Mouse (Mus musculus) embryonic facial prominence, embryonic 15.5 days (tissue): Measurements from ENCODE around the gene Taf6l. TPM values are rescaled to one million over a fixed set of nuclear protein-coding genes. Genes with fewer than 3 reads are reported as not detected.

Experiments used
- ATAC-seq: fragments of 200-750 bp; cut with Nextera tagmentation; 2 replicates; pipeline ENCODE4 v1.8.0; 2017; ENCODE audit warnings: low read depth, moderate TSS enrichment; ENCODE audit not compliant: insufficient number of reproducible peaks, low FRiP score, low TSS enrichment
- H3K27ac ChIP-seq: fragments of 300-500 bp; sonication (generic); replicated peaks from 2 replicates; pipeline ENCODE4 v1.5.1; 2015; ENCODE audit warnings: mild to moderate bottlenecking, inconsistent platforms
- H3K27me3 ChIP-seq: fragments of 300-500 bp; sonication (generic); 2 replicates; pipeline ENCODE4 v1.6.1; 2015; ENCODE audit warnings: inconsistent platforms
- H3K36me3 ChIP-seq: fragments of 300-500 bp; sonication (generic); 2 replicates; pipeline ENCODE4 v1.6.1; 2015; ENCODE audit warnings: mild to moderate bottlenecking, inconsistent platforms
- H3K4me1 ChIP-seq: fragments of 300-500 bp; sonication (generic); 2 replicates; pipeline ENCODE4 v1.6.1; 2015; ENCODE audit warnings: inconsistent platforms
- H3K4me2 ChIP-seq: fragments of 300-500 bp; sonication (generic); replicated peaks from 2 replicates; pipeline ENCODE4 v1.6.1; 2015; ENCODE audit warnings: mild to moderate bottlenecking, inconsistent platforms
- H3K4me3 ChIP-seq: fragments of 300-500 bp; sonication (generic); replicated peaks from 2 replicates; pipeline ENCODE4 v1.5.1; 2015; ENCODE audit warnings: mild to moderate bottlenecking, inconsistent platforms
- H3K9ac ChIP-seq: fragments of 300-500 bp; sonication (generic); 2 replicates; pipeline ENCODE4 v1.6.1; 2015; ENCODE audit warnings: inconsistent platforms
- H3K9me3 ChIP-seq: fragments of 300-500 bp; sonication (generic); replicated peaks from 2 replicates; pipeline ENCODE4 v1.6.1; 2016; ENCODE audit warnings: inconsistent platforms
- WGBS: fragments of 180-500 bp; shearing (Covaris S2); methylation state at CpG from one replicate; pipeline ENCODE4 v1.1.7; 2015; 5-methylcytosine and 5-hydroxymethylcytosine counted together
- polyA plus RNA-seq: library from polyadenylated mRNA; unstranded; fragments of >200 nt; fragmentation: Nextera tagmentation; extraction: Ambion mirVana; gene quantifications from 2 replicates; pipeline ENCODE4 v1.2.1, GENCODE M21; 2015

Gene Taf6l
- polyA plus RNA-seq, result 27.3 and 30.0 TPM in 2 replicates

- H3K27ac ChIP-seq, result peak within 1 kb of the TSS; percentile 90
- H3K4me1 ChIP-seq, result peaks cover 10% of the 10 kb centered on the region
- under 1% methylated on average over 32 of the region's 32 CpGs for WGBS
- no peaks in the 10 kb centered on the region for H3K27me3 ChIP-seq
- H3K9me3 ChIP-seq, result no peaks in the 10 kb centered on the region
- peak; percentile 98 for ATAC-seq
- peak within 1 kb of the TSS; percentile 81 for H3K4me3 ChIP-seq
- peak within 1 kb of the TSS; percentile 72 for H3K4me2 ChIP-seq
- peaks cover 34% of the 10 kb centered on the region for H3K36me3 ChIP-seq
- peak within 1 kb of the TSS; percentile 65 for H3K9ac ChIP-seq
Measured at GRCm38 (mm10) chr19:8786008-8786781, at the start of gene Taf6l. TSS of gene Taf6l (minus strand) at chr19:8786417.

- no peak for ATAC-seq
- no peak overlapping the region for H3K4me2 ChIP-seq
- peaks cover 76% of the 10 kb centered on the region for H3K36me3 ChIP-seq
- H3K27me3 ChIP-seq, result no peaks in the 10 kb centered on the region
- H3K9ac ChIP-seq, result no peak overlapping the region
- WGBS, result 83% methylated on average over 4 of the region's 4 CpGs
- peaks cover 3% of the 10 kb centered on the region for H3K4me1 ChIP-seq
- no peak overlapping the region for H3K27ac ChIP-seq
- no peaks in the 10 kb centered on the region for H3K9me3 ChIP-seq
- H3K4me3 ChIP-seq, result no peak overlapping the region
Measured at GRCm38 (mm10) chr19:8832971-8833370, 46.8 kb upstream of the Taf6l start.

GRCm38 (mm10) chr19:8831262-8831661 lies 45.0 kb upstream of the Taf6l start:
- H3K27me3 ChIP-seq, result no peaks in the 10 kb centered on the region
- H3K4me1 ChIP-seq, result 0 out of 2 replicates have a peak, but pooled peaks cover 3% of the 10 kb centered on the region
- H3K4me2 ChIP-seq, result no peak overlapping the region
- no peaks in the 10 kb centered on the region for H3K9me3 ChIP-seq
- peaks cover 93% of the 10 kb centered on the region for H3K36me3 ChIP-seq
- H3K27ac ChIP-seq, result no peak overlapping the region
- no peak overlapping the region for H3K4me3 ChIP-seq
- H3K9ac ChIP-seq, result no peak overlapping the region
- 77% methylated on average over 11 of the region's 11 CpGs for WGBS
- no peak for ATAC-seq

GRCm38 (mm10) chr19:8830664-8831063 lies 44.4 kb upstream of the Taf6l start:
- H3K4me1 ChIP-seq, result 0 out of 2 replicates have a peak, but pooled peaks cover 3% of the 10 kb centered on the region
- 91% methylated on average over 8 of the region's 8 CpGs for WGBS
- H3K27me3 ChIP-seq, result no peaks in the 10 kb centered on the region
- no peaks in the 10 kb centered on the region for H3K9me3 ChIP-seq
- H3K9ac ChIP-seq, result no peak overlapping the region
- no peak overlapping the region for H3K4me3 ChIP-seq
- no peak overlapping the region for H3K4me2 ChIP-seq
- ATAC-seq, result no peak; the same call in 1 of the 2 replicates
- no peak overlapping the region for H3K27ac ChIP-seq
- peaks cover 98% of the 10 kb centered on the region for H3K36me3 ChIP-seq

GRCm38 (mm10) chr19:8829660-8830059 lies 43.4 kb upstream of the Taf6l start, which contains the start of gene AC129217.1:
TSS of gene AC129217.1 (plus strand) at chr19:8829773.
- Histone ChIP-seq H3K27ac (no peak within 1 kb of the TSS), H3K4me2 (no peak within 1 kb of the TSS), H3K36me3 (peaks cover 97% of the 10 kb centered on the region), H3K9me3 (no peaks in the 10 kb centered on the region), H3K4me1 (0 out of 2 replicates have a peak, but pooled peaks cover 3% of the 10 kb centered on the region), H3K4me3 (no peak within 1 kb of the TSS), H3K9ac (no peak within 1 kb of the TSS), H3K27me3 (no peaks in the 10 kb centered on the region)
- WGBS, result 86% methylated on average over 8 of the region's 8 CpGs
- ATAC-seq, result no peak

GRCm38 (mm10) chr19:8822696-8823095 lies 36.5 kb upstream of the Taf6l start:
- Histone ChIP-seq H3K4me2 (peak overlapping the region; percentile 73), H3K27me3 (no peaks in the 10 kb centered on the region), H3K9ac (no peak overlapping the region), H3K4me1 (peaks cover 25% of the 10 kb centered on the region), H3K36me3 (peaks cover 49% of the 10 kb centered on the region), H3K4me3 (peak overlapping the region; percentile 99), H3K27ac (no peak overlapping the region), H3K9me3 (no peaks in the 10 kb centered on the region)
- 69% methylated on average over 8 of the region's 8 CpGs for WGBS
- no peak for ATAC-seq

GRCm38 (mm10) chr19:8821146-8821545 lies 34.9 kb upstream of the Taf6l start:
- 1% methylated on average over 7 of the region's 7 CpGs for WGBS
- H3K36me3 ChIP-seq, result peaks cover 42% of the 10 kb centered on the region
- H3K9me3 ChIP-seq, result no peaks in the 10 kb centered on the region
- ATAC-seq, result no peak
- peak overlapping the region; percentile 95 for H3K9ac ChIP-seq
- H3K27ac ChIP-seq, result 0 out of 2 replicates have a peak overlapping the region, but pooled peaks have one; percentile 100
- no peaks in the 10 kb centered on the region for H3K27me3 ChIP-seq
- H3K4me3 ChIP-seq, result peak overlapping the region; percentile 99
- peaks cover 36% of the 10 kb centered on the region for H3K4me1 ChIP-seq
- H3K4me2 ChIP-seq, result peak overlapping the region; percentile 73

GRCm38 (mm10) chr19:8820424-8820956 lies 34.3 kb upstream of the Taf6l start:
- Histone ChIP-seq H3K27ac (peak overlapping the region; percentile 100), H3K4me2 (peak overlapping the region; percentile 73), H3K4me3 (peak overlapping the region; percentile 99), H3K27me3 (no peaks in the 10 kb centered on the region), H3K36me3 (peaks cover 42% of the 10 kb centered on the region), H3K9me3 (no peaks in the 10 kb centered on the region), H3K4me1 (peaks cover 41% of the 10 kb centered on the region), H3K9ac (peak overlapping the region; percentile 95)
- under 1% methylated on average over 48 of the region's 48 CpGs for WGBS
- 0 out of 2 replicates have a peak, but pooled peaks have one; percentile 1 for ATAC-seq

GRCm38 (mm10) chr19:8819596-8820423 lies 33.6 kb upstream of the Taf6l start, which contains the start of gene Hnrnpul2:
TSS of gene Hnrnpul2 (plus strand) at chr19:8820010.
- Histone ChIP-seq H3K4me2 (peak within 1 kb of the TSS; percentile 90), H3K27ac (peak within 1 kb of the TSS; percentile 100), H3K9ac (peak within 1 kb of the TSS; percentile 95), H3K36me3 (peaks cover 42% of the 10 kb centered on the region), H3K4me1 (peaks cover 41% of the 10 kb centered on the region), H3K9me3 (no peaks in the 10 kb centered on the region), H3K4me3 (peak within 1 kb of the TSS; percentile 99), H3K27me3 (no peaks in the 10 kb centered on the region)
- peak; percentile 96 for ATAC-seq
- WGBS, result under 1% methylated on average over 81 of the region's 83 CpGs

GRCm38 (mm10) chr19:8818801-8819595 lies 32.8 kb upstream of the Taf6l start, which contains the start of gene Ttc9c:
TSS of gene Ttc9c (minus strand) at chr19:8819333.
- peaks cover 40% of the 10 kb centered on the region for H3K36me3 ChIP-seq
- under 1% methylated on average over 33 of the region's 33 CpGs for WGBS
- peak within 1 kb of the TSS; percentile 100 for H3K27ac ChIP-seq
- ATAC-seq, result peak; percentile 94
- H3K27me3 ChIP-seq, result no peaks in the 10 kb centered on the region
- H3K4me1 ChIP-seq, result peaks cover 41% of the 10 kb centered on the region
- peak within 1 kb of the TSS; percentile 90 for H3K4me2 ChIP-seq
- H3K9ac ChIP-seq, result peak within 1 kb of the TSS; percentile 95
- H3K4me3 ChIP-seq, result peak within 1 kb of the TSS; percentile 99
- H3K9me3 ChIP-seq, result no peaks in the 10 kb centered on the region
